In the genomic region with DNA sequence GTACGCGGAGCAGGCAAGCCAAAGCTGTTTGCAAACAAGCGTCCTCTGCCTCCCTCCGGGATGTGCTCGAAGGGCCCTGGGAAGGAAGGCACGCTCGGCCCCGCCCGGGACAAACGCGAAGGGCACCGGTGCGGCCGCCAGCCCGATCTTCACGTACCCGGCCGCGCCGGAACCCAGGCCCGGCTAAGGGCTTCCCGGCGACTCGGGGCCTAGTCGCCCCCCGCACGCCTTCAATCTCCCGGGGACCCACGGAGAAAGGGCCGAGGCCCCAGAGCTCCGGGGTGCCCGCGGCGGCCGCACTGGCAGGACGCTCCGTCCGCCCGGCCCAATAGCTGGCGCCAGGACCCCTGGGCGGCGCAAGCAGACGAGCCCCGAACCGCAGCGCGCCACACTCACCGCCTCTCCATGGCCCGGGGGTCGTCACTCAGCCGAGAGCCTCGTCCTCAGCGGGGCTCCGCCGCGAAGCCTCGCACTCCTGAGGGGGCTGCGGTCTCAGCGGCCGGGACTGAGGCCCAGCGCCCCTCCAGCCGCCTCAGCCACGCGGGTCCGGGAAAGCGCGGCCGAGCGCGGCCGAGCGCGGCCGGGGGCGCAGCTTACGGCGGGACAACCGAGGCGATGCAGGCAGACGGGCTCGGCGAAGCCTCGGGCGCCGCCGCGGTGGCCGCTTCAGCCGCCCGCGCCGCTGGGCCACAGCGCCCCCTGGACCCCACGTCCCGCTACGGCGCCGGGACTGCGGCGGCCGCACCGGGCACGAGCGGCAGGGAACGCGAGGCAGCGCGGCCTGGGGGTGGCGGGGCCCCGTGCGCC, we compare ENCODE assay signal across 8 mouse cellular contexts. TPM values are rescaled to one million over a fixed set of nuclear protein-coding genes. Genes with fewer than 3 reads are reported as not detected.
DNase-seq lines count a peak whose midpoint lies in the region; ATAC-seq and TF ChIP-seq lines count a peak whose summit lies in the region.

A gene (minus strand): TSS at position 742 of the 807 bp plus-strand sequence.

- H3K9ac ChIP-seq in hindbrain, embryonic 15.5 days = peak within 1 kb of the TSS; percentile 98

- peak; percentile 59 for DNase-seq in T-cell, adult 2 months (ENCODE audit: low spot score)
- DNase-seq in cerebellum, postnatal 14 days = peak; percentile 81 to 89
- peak; percentile 82 for DNase-seq in gastrocnemius, adult 18-20 months (ENCODE audit: low spot score)
- peak; percentile 84 to 87 for DNase-seq in left cerebral cortex, adult 2 months (ENCODE audit: extremely low spot score in 1 of 2, low spot score in 2 of 2)
- peak; percentile 73 for DNase-seq in retina, postnatal 7 days (ENCODE audit: low read depth, low spot score)
- peak; percentile 69 to 73 for DNase-seq in urinary bladder, adult 18-20 months (ENCODE audit: low spot score in 2 of 2)

- ATAC-seq in hindbrain, embryonic 15.5 days (ENCODE audit: low FRiP score, low read depth) = peak; percentile 91

- H3K27me3 ChIP-seq in hindbrain, embryonic 15.5 days = no peaks in the 10 kb centered on the region

- peak; percentile 56 for TF ChIP-seq CTCF in left cerebral cortex, adult 2 months (IDR thresholded peaks at IDR 0.05)

- H3K4me1 ChIP-seq in hindbrain, embryonic 15.5 days (replicated peaks) = peaks cover 14% of the 10 kb centered on the region

- no peaks in the 10 kb centered on the region for H3K9me3 ChIP-seq in hindbrain, embryonic 15.5 days

- intact Hi-C loops in left cerebral cortex, adult 2 months (cut with DNase I) = loop anchor here (2.0 kb wide), 1 partner anchor 51 kb away; no protein-coding TSS in a partner anchor

- H3K4me2 ChIP-seq in hindbrain, embryonic 15.5 days = peak within 1 kb of the TSS; percentile 76

- peak within 1 kb of the TSS; percentile 98 for H3K4me3 ChIP-seq in hindbrain, embryonic 15.5 days
- H3K4me3 ChIP-seq in left cerebral cortex, adult 2 months = peak within 1 kb of the TSS; percentile 65
- peak within 1 kb of the TSS; percentile 21 for H3K4me3 ChIP-seq in macrophage (ENCODE audit: inconsistent target)

- under 1% methylated on average over 94 of the region's 111 CpGs for WGBS in hindbrain, embryonic 15.5 days
- 1% methylated on average over 100 of the region's 111 CpGs for WGBS in macrophage (ENCODE audit: missing documents)

- no peaks in the 10 kb centered on the region for H3K36me3 ChIP-seq in hindbrain, embryonic 15.5 days
- no peaks in the 10 kb centered on the region for H3K36me3 ChIP-seq in macrophage (ENCODE audit: inconsistent target)

- H3K27ac ChIP-seq in hindbrain, embryonic 15.5 days (replicated peaks) = peak within 1 kb of the TSS; percentile 97
- H3K27ac ChIP-seq in left cerebral cortex, adult 2 months = peak within 1 kb of the TSS; percentile 96
- no peak within 1 kb of the TSS for H3K27ac ChIP-seq in macrophage

- H3K79me2 ChIP-seq in macrophage (ENCODE audit: inconsistent target) = no peaks in the 10 kb centered on the region

RNA-seq across cellular contexts. Expression of the gene that starts here (rescaled TPM):
- 10 to 100 TPM; 58.2 to 61.6 TPM for total RNA-seq in gastrocnemius, adult 18-20 months (2021)
- polyA plus RNA-seq in hindbrain, embryonic 15.5 days (2015; fragmentation: Nextera tagmentation; extraction: Ambion mirVana) = 5.2 and 6.6 TPM in 2 replicates
- 10 to 100 TPM; 66.4 to 78.5 TPM for total RNA-seq in left cerebral cortex, adult 2 months (2021)
- total RNA-seq in macrophage (2018; cell fraction: chromatin; rRNA removed) = 1 to 10 TPM in 20 of 26 experiments, under 1 TPM in 6; 0.44 to 5.4 (median 1.9) TPM
- total RNA-seq in macrophage (2018; cell fraction: cytosol; rRNA removed) = 1 to 10 TPM in 12 of 26 experiments, under 1 TPM in 14; 0.48 to 2.1 (median 0.91) TPM
- 1 to 10 TPM in 15 of 26 experiments, under 1 TPM in 11; 0.40 to 3.2 (median 1.1) TPM for total RNA-seq in macrophage (2018; cell fraction: nucleus; rRNA removed)
- polyA plus RNA-seq in macrophage (2018) = 0.55 to 1.7 TPM (median 1.3 TPM) in 3 replicates

Comparison
In these comparisons a context has a peak if more than half of its experiments do, and no peak if none do; other contexts are left out.
1. H3K4me3 ChIP-seq: peak in every context shown above with its lines; median percentile 98 in hindbrain, embryonic 15.5 days; 65 in left cerebral cortex, adult 2 months; 21 in macrophage.